Mouse (Mus musculus) hindbrain, embryonic 16.5 days (tissue): ENCODE results near the gene Slc38a9. TPM values are rescaled to one million over a fixed set of nuclear protein-coding genes. Genes with fewer than 3 reads are reported as not detected.

ENCODE experiments used
- ATAC-seq: fragments of 200-750 bp; cut with Nextera tagmentation; 2 replicates; pipeline ENCODE4 v1.8.0; 2017; ENCODE audit warnings: moderate TSS enrichment, moderate library complexity
- H3K27ac ChIP-seq: fragments of 300-500 bp; sonication (generic); 2 replicates; pipeline ENCODE4 v1.5.1; 2014; ENCODE audit warnings: low read depth, mild to moderate bottlenecking, control low read depth, low read length, moderate library complexity
- H3K27me3 ChIP-seq: fragments of 300-500 bp; sonication (generic); replicated peaks from 2 replicates; pipeline ENCODE4 v1.6.1; 2014; ENCODE audit warnings: low read length; ENCODE audit not compliant: control insufficient read depth, insufficient read depth
- H3K36me3 ChIP-seq: fragments of 300-500 bp; sonication (generic); 2 replicates; pipeline ENCODE4 v1.6.1; 2014; ENCODE audit warnings: mild to moderate bottlenecking, low read length, moderate library complexity, mixed read lengths; ENCODE audit not compliant: control insufficient read depth, insufficient read depth
- H3K4me1 ChIP-seq: fragments of 300-500 bp; sonication (generic); 2 replicates; pipeline ENCODE4 v1.6.1; 2014; ENCODE audit warnings: low read depth, low read length; ENCODE audit not compliant: control insufficient read depth, insufficient read depth
- H3K4me2 ChIP-seq: fragments of 300-500 bp; sonication (generic); 2 replicates; pipeline ENCODE4 v1.6.1; 2014; ENCODE audit warnings: mild to moderate bottlenecking, low read length, control low read depth, moderate library complexity
- H3K4me3 ChIP-seq: fragments of 300-500 bp; sonication (generic); 2 replicates; pipeline ENCODE4 v1.5.1; 2014; ENCODE audit warnings: mild to moderate bottlenecking, low read length, control low read depth, moderate library complexity
- H3K9ac ChIP-seq: fragments of 300-500 bp; sonication (generic); 2 replicates; pipeline ENCODE4 v1.6.1; 2014; ENCODE audit warnings: low read depth, mild to moderate bottlenecking, control low read depth, low read length, moderate library complexity
- H3K9me3 ChIP-seq: fragments of 300-500 bp; sonication (generic); 2 replicates; pipeline ENCODE4 v1.6.1; 2014; ENCODE audit warnings: mild to moderate bottlenecking, low read length, moderate library complexity; ENCODE audit not compliant: control insufficient read depth
- WGBS: fragments of 180-500 bp; shearing (Covaris S2); extraction: QIAGEN DNeasy Blood & Tissue Kit; methylation state at CpG from one replicate; pipeline ENCODE4 v1.1.7; 2014; 5-methylcytosine and 5-hydroxymethylcytosine counted together
- polyA plus RNA-seq: library from polyadenylated mRNA; unstranded; fragments of >200 nt; fragmentation: Nextera tagmentation; extraction: Ambion mirVana; gene quantifications from 2 replicates; pipeline ENCODE4 v1.2.1, GENCODE M21; 2015

Slc38a9 gene
- polyA plus RNA-seq, result 22.6 and 24.4 TPM in 2 replicates

GRCm38 (mm10) chr13:112660574-112661381 is at the start of gene Slc38a9:
Gene Slc38a9, plus strand, starts transcription at chr13:112660751.
- ATAC-seq, result peak; percentile 99
- H3K36me3 ChIP-seq, result no peaks in the 10 kb centered on the region
- peaks cover 6% of the 10 kb centered on the region for H3K4me1 ChIP-seq
- H3K9ac ChIP-seq, result peak within 1 kb of the TSS; percentile 86
- WGBS, result under 1% methylated on average over 33 of the region's 33 CpGs
- peak within 1 kb of the TSS; percentile 87 for H3K4me3 ChIP-seq
- H3K9me3 ChIP-seq, result no peaks in the 10 kb centered on the region
- peak within 1 kb of the TSS; percentile 82 for H3K27ac ChIP-seq
- no peaks in the 10 kb centered on the region for H3K27me3 ChIP-seq
- peak within 1 kb of the TSS; percentile 77 for H3K4me2 ChIP-seq

- ATAC-seq, result no peak
These were observed 39.0 kb upstream of the Slc38a9 start for GRCm38 (mm10) chr13:112621592-112621991.

GRCm38 (mm10) chr13:112623656-112624055 is 36.9 kb upstream of the Slc38a9 start:
- H3K9ac ChIP-seq, result no peak overlapping the region
- 54% methylated on average over 7 of the region's 7 CpGs for WGBS
- no peak for ATAC-seq
- H3K9me3 ChIP-seq, result no peaks in the 10 kb centered on the region
- H3K4me2 ChIP-seq, result no peak overlapping the region
- H3K27me3 ChIP-seq, result no peaks in the 10 kb centered on the region
- H3K36me3 ChIP-seq, result no peaks in the 10 kb centered on the region
- no peak overlapping the region for H3K27ac ChIP-seq
- H3K4me3 ChIP-seq, result no peak overlapping the region
- H3K4me1 ChIP-seq, result no peaks in the 10 kb centered on the region

More at GRCm38 (mm10) chr13:112621592-112621991, 39.0 kb upstream of the Slc38a9 start:
- H3K27ac ChIP-seq, result no peak overlapping the region
- no peaks in the 10 kb centered on the region for H3K4me1 ChIP-seq
- no peaks in the 10 kb centered on the region for H3K9me3 ChIP-seq
- no peak overlapping the region for H3K9ac ChIP-seq
- no peak overlapping the region for H3K4me3 ChIP-seq
- H3K4me2 ChIP-seq, result no peak overlapping the region
- WGBS, result 76% methylated on average over 3 of the region's 3 CpGs
- no peaks in the 10 kb centered on the region for H3K27me3 ChIP-seq
- H3K36me3 ChIP-seq, result no peaks in the 10 kb centered on the region

GRCm38 (mm10) chr13:112624622-112625021 is 35.9 kb upstream of the Slc38a9 start:
- WGBS, result 88% methylated on average over 3 of the region's 3 CpGs
- H3K27me3 ChIP-seq, result no peaks in the 10 kb centered on the region
- H3K4me2 ChIP-seq, result no peak overlapping the region
- H3K4me1 ChIP-seq, result no peaks in the 10 kb centered on the region
- no peak for ATAC-seq
- H3K4me3 ChIP-seq, result no peak overlapping the region
- H3K9me3 ChIP-seq, result no peaks in the 10 kb centered on the region
- H3K9ac ChIP-seq, result no peak overlapping the region
- no peak overlapping the region for H3K27ac ChIP-seq
- H3K36me3 ChIP-seq, result no peaks in the 10 kb centered on the region

- no peaks in the 10 kb centered on the region for H3K9me3 ChIP-seq
- ATAC-seq, result no peak
- no peak overlapping the region for H3K9ac ChIP-seq
- H3K4me1 ChIP-seq, result no peaks in the 10 kb centered on the region
- H3K4me2 ChIP-seq, result no peak overlapping the region
- H3K27ac ChIP-seq, result no peak overlapping the region
- no peaks in the 10 kb centered on the region for H3K27me3 ChIP-seq
- H3K4me3 ChIP-seq, result no peak overlapping the region
- H3K36me3 ChIP-seq, result no peaks in the 10 kb centered on the region
These were observed 35.0 kb upstream of the Slc38a9 start for GRCm38 (mm10) chr13:112625566-112625965.

GRCm38 (mm10) chr13:112635174-112635837 is 25.2 kb upstream of the Slc38a9 start:
- WGBS, result 59% methylated on average over 7 of the region's 7 CpGs
- Histone ChIP-seq H3K27me3 (no peaks in the 10 kb centered on the region), H3K36me3 (no peaks in the 10 kb centered on the region), H3K9ac (no peak overlapping the region), H3K9me3 (no peaks in the 10 kb centered on the region), H3K4me3 (no peak overlapping the region), H3K4me1 (no peaks in the 10 kb centered on the region), H3K4me2 (no peak overlapping the region), H3K27ac (no peak overlapping the region)
- ATAC-seq, result no peak

GRCm38 (mm10) chr13:112636498-112636897 is 24.1 kb upstream of the Slc38a9 start:
- no peak overlapping the region for H3K27ac ChIP-seq
- H3K4me2 ChIP-seq, result no peak overlapping the region
- no peak overlapping the region for H3K9ac ChIP-seq
- no peaks in the 10 kb centered on the region for H3K4me1 ChIP-seq
- no peaks in the 10 kb centered on the region for H3K36me3 ChIP-seq
- no peaks in the 10 kb centered on the region for H3K9me3 ChIP-seq
- 38% methylated on average over 3 of the region's 3 CpGs for WGBS
- no peak for ATAC-seq
- H3K4me3 ChIP-seq, result no peak overlapping the region
- no peaks in the 10 kb centered on the region for H3K27me3 ChIP-seq

GRCm38 (mm10) chr13:112639111-112639510 is 21.4 kb upstream of the Slc38a9 start:
- Histone ChIP-seq H3K4me3 (no peak overlapping the region), H3K4me1 (no peaks in the 10 kb centered on the region), H3K9me3 (no peaks in the 10 kb centered on the region), H3K27ac (no peak overlapping the region), H3K9ac (no peak overlapping the region), H3K27me3 (no peaks in the 10 kb centered on the region), H3K4me2 (no peak overlapping the region), H3K36me3 (no peaks in the 10 kb centered on the region)
- 65% methylated on average over 4 of the region's 4 CpGs for WGBS
- ATAC-seq, result no peak

- H3K27ac ChIP-seq, result no peak overlapping the region
- no peaks in the 10 kb centered on the region for H3K36me3 ChIP-seq
- WGBS, result 89% methylated on average over 3 of the region's 3 CpGs
- no peak overlapping the region for H3K9ac ChIP-seq
- no peaks in the 10 kb centered on the region for H3K27me3 ChIP-seq
- no peak overlapping the region for H3K4me3 ChIP-seq
- no peaks in the 10 kb centered on the region for H3K9me3 ChIP-seq
- no peak for ATAC-seq
- no peak overlapping the region for H3K4me2 ChIP-seq
- no peaks in the 10 kb centered on the region for H3K4me1 ChIP-seq
These were observed 17.7 kb upstream of the Slc38a9 start for GRCm38 (mm10) chr13:112642897-112643296.
